Mouse (Mus musculus) midbrain, embryonic 10.5 days (tissue): Measurements from ENCODE around the gene Cpn2. TPM values are rescaled to one million over a fixed set of nuclear protein-coding genes. Genes with fewer than 3 reads are reported as not detected.

Source experiments
- DNase-seq: peaks from one replicate; pipeline ENCODE4 v3.0.0-alpha.2; 2017; ENCODE audit warnings: low spot score
- H3K27ac ChIP-seq: fragments of 300-500 bp; sonication (generic); replicated peaks from 2 replicates; pipeline ENCODE4 v1.5.1; 2016; ENCODE audit warnings: mild to moderate bottlenecking
- H3K27me3 ChIP-seq: fragments of 300-500 bp; sonication (generic); 2 replicates; pipeline ENCODE4 v1.6.1; 2016; ENCODE audit warnings: low read depth, mild to moderate bottlenecking; ENCODE audit not compliant: poor library complexity, severe bottlenecking
- H3K36me3 ChIP-seq: fragments of 300-500 bp; sonication (generic); 2 replicates; pipeline ENCODE4 v1.6.1; 2016; ENCODE audit warnings: mild to moderate bottlenecking, moderate library complexity
- H3K4me1 ChIP-seq: fragments of 300-500 bp; sonication (generic); 2 replicates; pipeline ENCODE4 v1.6.1; 2016
- H3K4me3 ChIP-seq: fragments of 300-500 bp; sonication (generic); 2 replicates; pipeline ENCODE4 v1.5.1; 2016; ENCODE audit warnings: mild to moderate bottlenecking, moderate library complexity
- H3K9me3 ChIP-seq: fragments of 300-500 bp; sonication (generic); replicated peaks from 2 replicates; pipeline ENCODE4 v1.6.1; 2016; ENCODE audit warnings: mild to moderate bottlenecking
- WGBS: fragments of 180-500 bp; shearing (Covaris S2); methylation state at CpG from one replicate; pipeline ENCODE4 v1.1.7; 2016; 5-methylcytosine and 5-hydroxymethylcytosine counted together
- polyA plus RNA-seq: library from polyadenylated mRNA; unstranded; fragments of >200 nt; fragmentation: Nextera tagmentation; extraction: Ambion mirVana; gene quantifications from 2 replicates; pipeline ENCODE4 v1.2.1, GENCODE M21; 2016

The Cpn2 gene
- polyA plus RNA-seq, 1 experiment from 2014 or later = not detected

DNA sequence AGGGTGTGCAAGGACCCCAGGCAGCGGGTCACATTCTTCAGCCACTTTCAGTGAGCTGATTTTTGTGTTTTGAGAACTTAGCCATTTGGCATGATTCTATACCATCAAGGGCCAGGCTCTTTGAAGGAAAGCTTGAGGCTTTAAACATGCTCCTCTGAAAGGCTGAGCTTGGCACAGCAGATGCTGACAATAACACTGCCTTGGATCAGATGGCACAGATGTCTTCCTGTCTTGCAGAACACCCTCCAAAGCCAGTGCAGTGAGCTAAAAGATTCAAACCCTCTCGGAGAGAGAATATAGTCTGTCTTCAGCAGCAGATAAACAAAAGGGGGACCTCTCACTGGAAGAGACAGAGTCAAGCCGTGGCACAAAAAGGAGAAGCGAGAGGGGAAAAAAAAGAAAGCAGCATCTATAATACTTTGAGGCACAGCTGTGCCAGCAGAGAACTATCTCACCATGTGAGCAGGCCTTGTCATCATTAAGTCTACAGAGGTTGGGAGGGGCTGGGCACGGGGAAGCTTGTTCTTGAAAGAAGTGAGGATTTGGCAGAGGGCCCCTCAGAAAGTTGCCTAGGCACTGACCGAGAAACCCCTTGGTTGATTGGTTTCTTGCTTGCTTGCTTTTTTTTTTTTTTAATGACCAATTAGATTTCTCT, 4.8 kb upstream of the Cpn2 start:
- H3K27ac ChIP-seq = no peak overlapping the region

DNA sequence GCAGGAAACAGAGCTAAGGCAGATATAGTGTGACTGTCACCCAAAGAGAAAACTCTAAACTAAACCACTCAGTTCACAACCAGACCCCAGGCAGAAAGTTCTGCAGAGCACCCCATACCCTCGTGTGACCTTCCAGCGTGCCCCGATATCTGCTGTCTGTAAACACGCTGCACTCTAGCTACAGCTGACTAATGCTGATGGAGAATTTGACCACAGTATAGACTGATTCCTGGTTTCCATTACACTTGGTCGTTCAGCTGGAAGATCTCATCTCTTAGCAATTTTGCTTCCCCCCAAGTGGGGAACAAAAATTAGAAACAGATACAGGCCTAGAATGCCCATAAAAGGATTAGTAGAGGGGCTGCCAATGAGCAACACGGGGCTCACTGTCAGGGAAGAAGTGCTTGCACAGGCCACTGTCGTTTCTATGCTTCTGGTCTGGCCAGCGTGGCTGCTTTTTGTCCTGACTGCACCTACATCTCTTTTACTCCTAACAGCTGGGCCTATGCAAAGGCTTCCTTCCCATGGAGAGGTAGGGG, 4.0 kb upstream of the Cpn2 start:
- WGBS = 78% methylated on average over 8 of the region's 8 CpGs
- H3K27ac ChIP-seq = no peak overlapping the region

More for the DNA sequence above, 4.8 kb upstream of the Cpn2 start:
- H3K4me1 ChIP-seq = peaks cover 5% of the 10 kb centered on the region; the same call in 1 of the 2 replicates
- H3K4me3 ChIP-seq = no peak overlapping the region
- DNase-seq = no peak
- 76% methylated on average over 6 of the region's 6 CpGs for WGBS
- peaks cover 6% of the 10 kb centered on the region; the same call in 1 of the 2 replicates for H3K27me3 ChIP-seq
- H3K9me3 ChIP-seq = no peaks in the 10 kb centered on the region
- no peaks in the 10 kb centered on the region for H3K36me3 ChIP-seq

DNA sequence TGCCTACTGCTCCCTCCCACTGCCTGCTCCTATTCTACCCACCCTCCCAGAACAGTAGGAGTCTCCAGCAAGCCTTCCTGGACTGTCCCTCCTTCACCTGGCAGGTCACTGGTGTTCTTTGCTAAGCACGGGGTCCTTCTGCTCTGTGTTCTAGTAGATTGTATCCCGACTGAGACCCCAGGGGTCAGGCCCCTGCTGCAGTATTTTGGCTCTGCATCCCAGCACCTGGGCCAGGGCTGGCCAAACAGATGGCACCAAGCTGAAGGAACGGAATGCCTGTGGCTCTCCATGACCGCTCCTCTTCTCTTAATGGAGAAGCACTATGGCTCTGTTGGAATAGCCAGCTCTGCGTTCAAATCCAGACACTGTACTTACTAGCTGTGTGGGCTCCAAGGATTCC, 738 bp downstream of the Cpn2 start:
- Histone ChIP-seq H3K27ac (no peak overlapping the region), H3K9me3 (no peaks in the 10 kb centered on the region), H3K4me3 (no peak overlapping the region), H3K36me3 (no peaks in the 10 kb centered on the region), H3K4me1 (peaks cover 8% of the 10 kb centered on the region; the same call in 1 of the 2 replicates), H3K27me3 (peaks cover 15% of the 10 kb centered on the region)
- 84% methylated on average over 5 of the region's 5 CpGs for WGBS
- no peak for DNase-seq

More for the DNA sequence above, 4.0 kb upstream of the Cpn2 start:
- H3K4me1 ChIP-seq = peaks cover 5% of the 10 kb centered on the region; the same call in 1 of the 2 replicates
- H3K27me3 ChIP-seq = peaks cover 6% of the 10 kb centered on the region; the same call in 1 of the 2 replicates
- no peaks in the 10 kb centered on the region for H3K36me3 ChIP-seq
- DNase-seq = no peak
- no peak overlapping the region for H3K4me3 ChIP-seq
- H3K9me3 ChIP-seq = no peaks in the 10 kb centered on the region

DNA sequence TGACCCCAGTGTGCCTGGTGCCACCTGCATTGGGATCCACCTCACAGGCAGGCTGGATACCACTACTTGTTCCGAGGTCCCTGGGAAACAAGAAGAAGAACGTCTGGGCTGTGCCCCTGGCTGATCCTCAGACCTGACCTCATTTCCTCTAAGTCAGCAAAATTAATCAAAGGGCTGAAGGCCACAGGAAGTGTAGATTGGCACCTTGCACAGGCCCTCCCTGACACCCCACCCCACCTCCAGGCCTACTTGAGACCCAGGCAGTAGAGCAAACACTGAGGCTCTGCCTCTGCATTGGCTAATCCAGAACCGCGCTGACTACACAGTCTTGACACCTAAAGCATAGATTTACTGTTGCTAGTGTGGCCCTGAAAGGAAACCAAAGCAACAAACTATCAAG, 1.7 kb downstream of the Cpn2 start:
- Histone ChIP-seq H3K9me3 (no peaks in the 10 kb centered on the region), H3K4me1 (peaks cover 4% of the 10 kb centered on the region; the same call in 1 of the 2 replicates), H3K4me3 (no peak overlapping the region), H3K36me3 (no peaks in the 10 kb centered on the region), H3K27me3 (peaks cover 15% of the 10 kb centered on the region), H3K27ac (no peak overlapping the region)
- WGBS = 78% methylated on average over 4 of the region's 4 CpGs
- no peak for DNase-seq

DNA sequence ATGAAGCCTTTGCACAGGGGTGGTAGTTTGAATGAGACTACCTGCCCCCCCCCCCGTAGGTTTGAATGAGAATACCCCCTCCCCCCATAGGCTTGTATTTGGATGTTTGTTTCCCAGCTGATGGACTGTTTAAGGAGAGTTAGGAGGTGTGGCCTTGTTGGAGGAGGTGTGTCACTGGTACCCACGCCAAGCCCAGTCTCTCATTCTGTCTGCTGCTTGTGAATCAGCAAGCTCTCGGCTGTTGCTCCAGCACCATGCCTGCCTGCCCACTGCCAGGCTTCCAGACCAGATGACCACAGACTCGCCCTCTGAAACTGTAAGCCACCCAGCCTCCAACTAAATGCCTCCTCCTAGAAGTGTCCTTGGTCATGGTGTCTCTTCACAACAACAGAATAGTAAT, 4.1 kb downstream of the Cpn2 start:
- peaks cover 9% of the 10 kb centered on the region for H3K27me3 ChIP-seq
- no peak for DNase-seq
- H3K4me1 ChIP-seq = peaks cover 9% of the 10 kb centered on the region; the same call in 1 of the 2 replicates
- 60% methylated on average over 4 of the region's 4 CpGs for WGBS
- H3K27ac ChIP-seq = no peak overlapping the region
- H3K36me3 ChIP-seq = no peaks in the 10 kb centered on the region
- H3K9me3 ChIP-seq = no peaks in the 10 kb centered on the region
- H3K4me3 ChIP-seq = no peak overlapping the region

GRCm38 (mm10) chr16:30262664-30263063, 4.6 kb downstream of the Cpn2 start:
- Histone ChIP-seq H3K4me1 (peaks cover 9% of the 10 kb centered on the region; the same call in 1 of the 2 replicates), H3K27ac (no peak overlapping the region), H3K27me3 (peaks cover 9% of the 10 kb centered on the region), H3K4me3 (no peak overlapping the region), H3K9me3 (no peaks in the 10 kb centered on the region), H3K36me3 (no peaks in the 10 kb centered on the region)
- WGBS = 3% methylated on average over 2 of the region's 2 CpGs
- peak; percentile 68 for DNase-seq

- no peaks in the 10 kb centered on the region for H3K36me3 ChIP-seq
- H3K4me3 ChIP-seq = no peak overlapping the region
- peaks cover 9% of the 10 kb centered on the region; the same call in 1 of the 2 replicates for H3K4me1 ChIP-seq
- H3K27ac ChIP-seq = no peak overlapping the region
- DNase-seq = no peak
- H3K27me3 ChIP-seq = peaks cover 12% of the 10 kb centered on the region
- WGBS = 90% methylated on average over 10 of the region's 10 CpGs
- H3K9me3 ChIP-seq = no peaks in the 10 kb centered on the region
These were observed 5.1 kb downstream of the Cpn2 start for GRCm38 (mm10) chr16:30262157-30262556.

GRCm38 (mm10) chr16:30261341-30261740, 6.0 kb downstream of the Cpn2 start:
- Histone ChIP-seq H3K4me1 (peaks cover 9% of the 10 kb centered on the region; the same call in 1 of the 2 replicates), H3K4me3 (no peak overlapping the region), H3K27ac (no peak overlapping the region), H3K27me3 (peaks cover 20% of the 10 kb centered on the region), H3K9me3 (no peaks in the 10 kb centered on the region), H3K36me3 (no peaks in the 10 kb centered on the region)
- 89% methylated on average over 9 of the region's 9 CpGs for WGBS
- DNase-seq = no peak

- H3K4me1 ChIP-seq = peaks cover 5% of the 10 kb centered on the region; the same call in 1 of the 2 replicates
- WGBS = 90% methylated on average over 15 of the region's 15 CpGs
- no peaks in the 10 kb centered on the region for H3K9me3 ChIP-seq
These were observed 7.2 kb downstream of the Cpn2 start for GRCm38 (mm10) chr16:30260012-30260635.

GRCm38 (mm10) chr16:30259444-30259843, 7.9 kb downstream of the Cpn2 start:
- Histone ChIP-seq H3K4me3 (no peak overlapping the region), H3K4me1 (0 out of 2 replicates have a peak, but pooled peaks cover 5% of the 10 kb centered on the region), H3K9me3 (no peaks in the 10 kb centered on the region), H3K27ac (no peak overlapping the region), H3K27me3 (peaks cover 18% of the 10 kb centered on the region), H3K36me3 (no peaks in the 10 kb centered on the region)
- DNase-seq = no peak
- 90% methylated on average over 10 of the region's 10 CpGs for WGBS

More at GRCm38 (mm10) chr16:30260012-30260635, 7.2 kb downstream of the Cpn2 start:
- Histone ChIP-seq H3K4me3 (no peak overlapping the region), H3K27me3 (peaks cover 17% of the 10 kb centered on the region), H3K27ac (no peak overlapping the region), H3K36me3 (no peaks in the 10 kb centered on the region)
- DNase-seq = no peak

DNA sequence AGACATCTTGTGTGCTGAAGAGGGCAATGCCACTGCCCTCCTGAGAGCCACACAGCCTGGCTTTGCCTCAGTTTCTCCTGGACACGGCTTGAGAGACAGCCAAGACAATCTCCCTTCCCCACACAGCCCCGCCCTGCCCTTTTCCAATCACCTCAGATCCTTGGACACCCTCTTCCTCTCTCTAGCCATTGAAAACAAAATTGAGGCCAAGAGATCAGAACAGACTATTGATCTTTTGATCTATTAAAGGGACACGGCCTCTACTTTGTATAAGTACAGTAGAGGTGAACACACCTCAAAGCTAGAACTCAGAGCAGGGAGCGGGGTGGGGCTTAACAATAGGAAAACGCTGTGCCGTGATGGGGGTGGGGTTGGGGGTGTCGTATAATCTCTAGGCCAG, 8.9 kb downstream of the Cpn2 start:
- Histone ChIP-seq H3K36me3 (no peaks in the 10 kb centered on the region), H3K4me1 (0 out of 2 replicates have a peak, but pooled peaks cover 5% of the 10 kb centered on the region), H3K9me3 (no peaks in the 10 kb centered on the region), H3K27me3 (peaks cover 18% of the 10 kb centered on the region), H3K27ac (no peak overlapping the region), H3K4me3 (no peak overlapping the region)
- 91% methylated on average over 7 of the region's 7 CpGs for WGBS
- DNase-seq = no peak

- Histone ChIP-seq H3K36me3 (no peaks in the 10 kb centered on the region), H3K4me1 (0 out of 2 replicates have a peak, but pooled peaks cover 5% of the 10 kb centered on the region), H3K9me3 (no peaks in the 10 kb centered on the region), H3K27ac (no peak overlapping the region), H3K4me3 (no peak overlapping the region), H3K27me3 (peaks cover 19% of the 10 kb centered on the region)
- 84% methylated on average over 9 of the region's 9 CpGs for WGBS
- DNase-seq = no peak
These were observed 9.6 kb downstream of the Cpn2 start for GRCm38 (mm10) chr16:30257718-30258117.

- no peak overlapping the region for H3K4me3 ChIP-seq
- H3K4me1 ChIP-seq = peaks cover 10% of the 10 kb centered on the region; the same call in 1 of the 2 replicates
- no peaks in the 10 kb centered on the region for H3K36me3 ChIP-seq
- H3K9me3 ChIP-seq = no peaks in the 10 kb centered on the region
- no peak for DNase-seq
- H3K27ac ChIP-seq = no peak overlapping the region
- 68% methylated on average over 7 of the region's 7 CpGs for WGBS
- peaks cover 46% of the 10 kb centered on the region for H3K27me3 ChIP-seq
These were observed 12.2 kb downstream of the Cpn2 start for GRCm38 (mm10) chr16:30255061-30255460.
